Mouse (Mus musculus) CH12.LX (cell line): ENCODE data around the gene Becn1.

Experiments used
- BHLHE40 ChIP-seq: IDR thresholded peaks from 2 replicates; pipeline ENCODE4 v1.6.1; 2011; ENCODE audit warnings: mild to moderate bottlenecking, low read depth, low read length, improper control_type of control experiment
- CTCF ChIP-seq, 2 experiments: IDR thresholded peaks in 1 of 2; conservative IDR thresholded peaks in 1 of 2; 2 replicates each; pipeline ENCODE4 v1.5.1; 2011 to 2012; ENCODE audit warnings: low read depth in 2 of 2, low read length in 2 of 2, improper control_type of control experiment in 1 of 2, inconsistent platforms in 1 of 2, mild to moderate bottlenecking in 1 of 2, moderate library complexity in 1 of 2
- KAT2A ChIP-seq: IDR thresholded peaks from 2 replicates; pipeline ENCODE4 v1.6.1; 2012; ENCODE audit warnings: low read length, improper control_type of control experiment, inconsistent platforms; ENCODE audit not compliant: insufficient replicate concordance
- NRF1 ChIP-seq: IDR thresholded peaks from 2 replicates; pipeline ENCODE4 v1.6.1; 2014; ENCODE audit warnings: low read depth, mild to moderate bottlenecking, inconsistent platforms, low read length, improper control_type of control experiment, moderate library complexity
- PAX5 ChIP-seq: IDR thresholded peaks from 2 replicates; pipeline ENCODE4 v1.6.1; 2012; ENCODE audit warnings: low read length, inconsistent platforms, mixed read lengths
- POLR2A ChIP-seq: IDR thresholded peaks from 2 replicates; pipeline ENCODE4 v1.6.1; 2011; ENCODE audit warnings: low read depth, mild to moderate bottlenecking, improper control_type of control experiment, low read length

- TF ChIP-seq POLR2A (no peak), NRF1 (no peak), CTCF (conservative IDR thresholded peaks at IDR 0.05 in 1 of 2, IDR thresholded peaks at IDR 0.05 in 1 of 2; ENCODE audit: low read depth in 2 of 2, low read length in 2 of 2) (no peak), BHLHE40 (no peak), PAX5 (no peak), KAT2A (no peak)
These were observed 47.1 kb upstream of the Becn1 start for GRCm38 (mm10) chr11:101349216-101349615.
